Mouse (Mus musculus) CH12.LX (cell line): ENCODE data around the gene Fgfr4.

Source experiments
- CTCF ChIP-seq, 2 experiments: IDR thresholded peaks in 1 of 2; conservative IDR thresholded peaks in 1 of 2; 2 replicates each; pipeline ENCODE4 v1.5.1; 2011 to 2012; ENCODE audit warnings: low read depth in 2 of 2, low read length in 2 of 2, improper control_type of control experiment in 1 of 2, inconsistent platforms in 1 of 2, mild to moderate bottlenecking in 1 of 2, moderate library complexity in 1 of 2
- KAT2A ChIP-seq: IDR thresholded peaks from 2 replicates; pipeline ENCODE4 v1.6.1; 2012; ENCODE audit warnings: low read length, improper control_type of control experiment, inconsistent platforms; ENCODE audit not compliant: insufficient replicate concordance
- POLR2A ChIP-seq: IDR thresholded peaks from 2 replicates; pipeline ENCODE4 v1.6.1; 2011; ENCODE audit warnings: low read depth, mild to moderate bottlenecking, improper control_type of control experiment, low read length
- POLR2AphosphoS2 ChIP-seq: IDR thresholded peaks from 2 replicates; pipeline ENCODE4 v1.6.1; 2011; ENCODE audit warnings: low read depth, low read length, improper control_type of control experiment
- SMC3 ChIP-seq: IDR thresholded peaks from 2 replicates; pipeline ENCODE4 v1.6.1; 2011; ENCODE audit warnings: low read depth, low read length, improper control_type of control experiment
- TCF12 ChIP-seq: IDR thresholded peaks from 2 replicates; pipeline ENCODE4 v1.6.1; 2014; ENCODE audit warnings: low read depth, mild to moderate bottlenecking, inconsistent platforms, low read length, improper control_type of control experiment
- USF1 ChIP-seq: IDR thresholded peaks from 2 replicates; pipeline ENCODE4 v1.6.1; 2014; ENCODE audit warnings: low read depth, mild to moderate bottlenecking, inconsistent platforms, low read length, improper control_type of control experiment
- ZC3H11A ChIP-seq: IDR thresholded peaks from 2 replicates; pipeline ENCODE4 v1.6.1; 2012; ENCODE audit warnings: low read depth, mild to moderate bottlenecking, inconsistent platforms, low read length, improper control_type of control experiment
- ZMIZ1 ChIP-seq: IDR thresholded peaks from 2 replicates; pipeline ENCODE4 v1.6.1; 2012; ENCODE audit warnings: low read depth, mild to moderate bottlenecking, inconsistent platforms, low read length, improper control_type of control experiment

- TF ChIP-seq POLR2A (no peak), POLR2AphosphoS2 (no peak), TCF12 (no peak), CTCF (conservative IDR thresholded peaks at IDR 0.05 in 1 of 2, IDR thresholded peaks at IDR 0.05 in 1 of 2; ENCODE audit: low read depth in 2 of 2, low read length in 2 of 2) (no peak), SMC3 (no peak), USF1 (no peak), ZMIZ1 (no peak), ZC3H11A (no peak), KAT2A (no peak)
Measured at GRCm38 (mm10) chr13:55153951-55154350, 1.5 kb downstream of the Fgfr4 start.
